Mouse (Mus musculus) spleen, adult 2 months (tissue): ENCODE measurements around the gene Sned1.

Experiments
- CTCF ChIP-seq: fragments of 200-500 bp; IDR thresholded peaks from 2 replicates; pipeline ENCODE4 v1.5.1; 2011; ENCODE audit warnings: mild to moderate bottlenecking, inconsistent platforms; ENCODE audit not compliant: insufficient read depth, insufficient read length, insufficient replicate concordance; ENCODE audit errors: extremely low read depth
- POLR2A ChIP-seq: fragments of 200-500 bp; IDR thresholded peaks from 2 replicates; pipeline ENCODE4 v1.6.1; 2011; ENCODE audit warnings: low read depth, low read length, inconsistent platforms

DNA sequence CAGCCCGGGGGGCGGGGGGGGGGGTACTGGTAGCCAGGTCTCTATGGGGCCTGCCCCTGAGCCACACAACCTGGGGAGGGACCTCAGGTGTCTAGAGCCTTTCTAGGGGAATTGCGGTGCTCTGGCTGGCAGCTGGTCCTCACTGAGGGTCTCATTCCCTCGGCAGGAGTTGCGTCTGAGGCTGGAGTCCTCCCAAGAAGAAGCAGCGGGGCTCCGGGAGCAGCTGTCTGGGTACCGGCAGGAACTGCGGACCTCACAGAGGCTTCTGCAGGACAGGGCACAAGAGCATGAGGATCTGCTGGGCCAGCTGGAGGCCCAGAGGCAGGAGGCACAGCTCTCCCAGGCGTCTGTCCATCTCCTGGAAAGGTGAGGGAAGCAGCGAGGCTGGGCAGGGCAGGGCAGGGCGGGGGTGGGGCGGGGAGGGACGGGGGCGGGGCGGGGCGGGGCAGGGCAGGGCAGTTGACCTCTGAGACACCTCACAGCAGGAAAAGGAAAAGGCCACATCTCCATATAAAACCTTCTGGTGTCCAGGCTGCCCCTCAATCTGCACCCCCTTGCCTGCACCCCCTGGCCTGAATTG, 44.8 kb upstream of the Sned1 start:
- no peak for TF ChIP-seq CTCF
- no peak for TF ChIP-seq POLR2A
